Mouse (Mus musculus) adrenal gland, postnatal 36 days (tissue): ENCODE data around the gene Tssk4. TPM values are rescaled to one million over a fixed set of nuclear protein-coding genes. Genes with fewer than 3 reads are reported as not detected.

ENCODE experiments used
- DNase-seq, 2 experiments: peaks; one replicate each; pipeline ENCODE4 v3.0.0; 2021; ENCODE audit warnings: mixed read lengths in 1 of 2
- long read RNA-seq, 2 experiments: library from polyadenylated mRNA; stranded (forward); transcript quantifications; one replicate each; pipeline ENCODE4 v2.0.0; 2021; ENCODE audit warnings: borderline sequencing depth in 2 of 2
- total RNA-seq, 2 experiments: library from RNA; stranded (reverse); gene quantifications; 2 replicates each; pipeline ENCODE4 v1.2.3; 2021

The Tssk4 gene
- total RNA-seq: 1 to 10 TPM; 1.6 to 1.7 TPM
- long read RNA-seq, experiment 1, partial matches to known transcripts: 0 of 2 reads
- long read RNA-seq, experiment 1, other reads (novel, unspliced or antisense): 2 of 2 reads
- long read RNA-seq, experiment 2: 0 reads

DNA sequence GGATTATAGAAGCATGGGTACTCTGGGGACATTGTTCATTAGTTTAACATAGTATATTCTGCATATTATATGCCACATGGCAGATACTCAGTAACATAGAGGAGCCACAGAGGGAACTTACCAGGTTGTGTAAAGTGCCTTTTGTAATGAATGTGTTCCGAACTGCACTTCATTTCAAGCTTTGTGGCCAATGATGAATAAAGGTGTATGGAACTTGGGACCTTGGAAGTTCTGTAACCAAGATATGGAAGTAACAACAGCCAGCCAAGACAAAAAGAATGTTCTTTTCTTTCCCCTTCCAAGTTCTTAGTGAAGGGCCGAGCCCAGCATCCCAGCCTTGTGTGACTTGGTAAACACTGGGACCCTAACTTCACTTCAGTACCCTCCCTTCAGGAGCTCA, at the start of gene Tssk4:
Tssk4 (plus strand) TSS at position 301 of the 400 bp plus-strand sequence.
- no peak for DNase-seq

DNA sequence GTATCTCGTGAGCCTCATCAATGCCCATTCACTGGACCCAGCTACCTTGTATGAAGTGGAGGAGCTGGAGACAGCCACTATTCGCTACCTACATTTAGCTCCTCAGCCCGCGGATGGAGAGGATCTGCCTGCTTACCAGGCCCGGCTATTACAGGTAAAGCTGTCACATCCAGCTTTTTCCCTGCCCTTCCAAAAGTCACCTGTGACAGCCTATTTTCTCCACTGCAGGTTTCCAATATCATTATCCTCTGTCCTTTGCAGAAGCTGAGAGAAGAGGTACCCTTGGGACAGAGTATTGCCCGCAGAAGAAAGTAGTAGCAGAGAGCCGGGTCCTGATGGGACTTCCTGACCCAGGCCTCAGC, 46.7 kb upstream of the Tssk4 start, which contains the start of gene Irf9:
Irf9 (plus strand) TSS at position 301 of the 362 bp plus-strand sequence.
- no peak for DNase-seq

DNA sequence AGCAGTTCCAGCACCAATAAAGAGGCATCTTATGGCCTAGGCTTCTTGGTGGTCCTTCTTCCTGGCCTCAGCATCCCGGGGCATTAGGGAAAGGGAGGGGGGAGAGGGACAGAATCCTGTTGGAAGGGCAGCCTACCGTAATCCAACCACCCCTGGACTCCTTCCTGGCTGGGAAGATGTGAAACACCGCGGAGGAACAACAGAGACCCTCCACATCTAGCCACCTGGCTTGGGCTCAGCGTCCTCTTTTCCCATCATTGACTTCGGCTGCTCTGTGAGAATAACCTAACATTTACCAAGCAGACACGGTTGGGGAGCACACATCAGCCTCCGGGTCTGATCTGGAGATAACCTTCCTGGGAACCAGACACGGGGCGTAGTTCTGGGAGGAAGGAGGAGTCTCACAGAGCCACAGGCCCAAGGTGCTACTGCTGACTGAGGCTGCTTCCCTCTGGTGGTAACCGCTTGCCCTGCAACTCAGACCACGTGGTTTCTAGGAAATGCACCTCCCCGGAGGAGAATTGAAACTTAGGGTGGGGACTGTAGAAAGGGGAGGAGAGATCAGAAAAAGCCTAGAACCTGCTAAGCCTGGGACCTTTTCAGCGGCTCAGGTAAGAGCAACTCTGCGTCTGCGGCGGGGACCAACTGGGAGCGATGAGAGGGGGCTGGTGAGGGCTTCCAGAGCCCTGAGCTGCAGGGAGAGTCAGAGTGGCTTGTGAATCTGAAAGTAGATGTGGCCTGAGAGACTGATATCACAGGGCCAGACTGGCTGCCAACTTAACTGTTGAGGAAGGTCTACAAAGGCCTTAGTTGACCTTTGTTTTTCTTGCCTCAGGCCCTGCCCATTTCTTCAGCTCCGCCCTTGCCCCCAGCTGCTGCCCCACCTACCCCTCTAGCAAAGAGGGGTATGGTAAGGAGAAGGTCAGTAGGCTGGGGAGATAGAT, 46.1 kb upstream of the Tssk4 start:
- peak; percentile 93 to 94 for DNase-seq

DNA sequence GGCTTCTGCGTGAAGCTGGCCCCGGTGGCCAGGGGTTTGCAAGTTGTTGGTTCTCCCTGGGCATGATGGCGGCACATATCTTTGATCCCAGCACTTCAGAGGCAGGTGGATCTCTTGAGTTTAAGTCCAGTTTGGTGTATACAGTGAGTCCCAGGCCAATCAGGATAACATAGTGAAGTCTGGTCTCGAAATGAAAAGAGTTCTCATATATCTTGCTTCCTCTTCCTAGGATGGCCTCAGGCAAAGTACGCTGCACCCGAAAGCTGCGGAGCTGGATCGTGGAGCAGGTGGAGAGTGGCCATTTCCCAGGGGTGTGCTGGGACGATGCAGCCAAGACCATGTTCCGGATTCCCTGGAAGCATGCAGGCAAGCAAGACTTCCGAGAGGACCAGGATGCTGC, 45.2 kb upstream of the Tssk4 start:
- DNase-seq: no peak

DNA sequence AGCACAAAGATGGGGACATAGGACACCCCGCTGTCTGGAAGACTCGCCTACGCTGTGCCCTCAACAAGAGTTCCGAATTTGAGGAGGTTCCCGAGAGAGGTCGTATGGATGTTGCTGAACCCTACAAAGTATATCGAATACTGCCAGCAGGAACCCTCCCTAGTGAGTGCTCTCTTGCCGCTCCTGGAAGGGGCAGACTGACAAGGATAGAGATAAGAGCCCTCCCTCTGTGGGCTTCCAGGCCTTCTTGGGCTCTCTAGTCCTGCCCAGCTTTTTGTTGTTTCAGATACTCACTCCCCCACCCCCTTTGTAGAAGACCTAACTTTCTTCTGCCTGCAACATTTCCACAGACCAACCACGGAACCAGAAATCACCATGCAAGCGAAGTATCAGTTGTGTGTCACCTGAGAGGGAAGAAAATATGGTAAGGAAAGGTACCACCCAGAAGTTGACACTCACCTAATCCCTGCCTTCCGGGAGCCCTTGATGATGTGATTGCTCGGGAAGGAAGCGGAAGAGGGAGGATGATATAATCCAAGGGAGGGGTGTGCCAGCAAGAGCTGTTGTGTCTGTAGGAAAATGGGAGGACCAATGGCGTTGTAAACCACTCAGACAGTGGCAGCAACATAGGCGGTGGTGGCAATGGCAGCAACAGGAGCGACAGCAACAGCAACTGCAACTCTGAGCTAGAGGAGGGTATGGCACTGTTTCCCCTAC, 44.1 kb upstream of the Tssk4 start:
- no peak for DNase-seq

DNA sequence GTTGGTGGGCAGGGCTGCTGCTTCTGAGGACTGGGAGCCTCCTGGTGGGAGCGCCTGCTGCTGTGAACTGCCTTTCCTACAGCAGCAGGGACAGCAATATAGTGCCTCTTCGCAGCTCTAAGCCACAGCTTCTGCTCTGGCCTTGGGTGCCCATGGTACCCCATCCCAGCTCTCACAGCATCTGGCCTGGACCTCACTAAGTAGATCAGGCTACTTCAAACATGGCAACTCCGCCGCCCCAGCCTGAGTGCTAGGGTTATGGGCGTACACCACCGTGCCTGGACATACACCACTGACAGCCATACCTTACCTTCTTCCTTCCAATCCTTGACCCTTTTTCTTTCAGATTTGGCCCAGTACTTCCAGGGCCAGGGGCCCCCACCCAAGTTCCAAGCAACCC, 41.6 kb upstream of the Tssk4 start:
- no peak for DNase-seq

DNA sequence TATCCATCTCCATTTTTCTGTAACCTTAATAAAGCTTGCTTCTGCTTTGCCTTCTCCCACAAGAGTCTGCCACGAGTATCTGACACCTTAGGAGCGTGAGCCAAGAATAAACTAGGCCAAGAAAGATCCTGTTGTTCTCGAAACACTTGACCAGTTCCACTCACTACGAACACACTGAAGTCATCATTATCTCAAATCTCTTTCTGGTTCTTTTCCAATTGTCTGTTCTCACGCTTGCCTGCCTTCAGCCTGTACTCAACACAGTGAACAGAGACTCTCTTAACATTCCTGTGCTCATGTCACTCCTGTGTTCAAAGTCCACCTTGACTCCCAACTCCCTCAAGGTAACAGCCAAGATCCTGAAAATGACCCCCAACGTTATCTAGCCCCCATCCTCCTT, 36.6 kb upstream of the Tssk4 start:
- no peak for DNase-seq

DNA sequence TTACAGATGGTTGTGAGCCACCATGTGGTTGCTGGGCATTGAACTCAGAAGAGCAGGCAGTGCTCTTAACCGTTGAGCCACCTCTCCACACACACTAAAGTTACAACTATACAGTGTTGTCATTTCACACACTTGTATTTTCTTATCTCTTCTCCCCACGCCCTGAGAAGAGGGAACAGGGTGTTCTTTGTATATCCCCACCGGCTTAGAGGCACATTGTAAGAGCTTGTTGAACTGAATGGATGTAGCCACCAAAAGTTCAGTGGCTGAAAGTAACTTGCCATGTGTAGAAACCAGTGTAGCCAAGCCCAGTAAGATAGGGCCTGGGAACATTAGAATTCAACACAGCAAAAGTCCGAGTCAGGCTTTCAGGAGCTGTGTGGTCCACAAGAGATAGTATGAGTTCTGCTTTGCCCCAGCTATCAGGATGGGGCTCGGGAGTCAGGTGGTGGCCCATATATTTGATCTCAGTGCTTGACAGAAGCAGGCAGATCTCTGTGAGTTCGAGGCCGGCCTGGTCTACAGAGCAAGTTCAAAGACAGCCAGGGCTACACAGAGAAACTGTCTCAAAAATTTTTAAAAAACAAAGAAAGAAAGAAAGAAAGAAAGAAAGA, 35.3 kb upstream of the Tssk4 start:
- DNase-seq: no peak

DNA sequence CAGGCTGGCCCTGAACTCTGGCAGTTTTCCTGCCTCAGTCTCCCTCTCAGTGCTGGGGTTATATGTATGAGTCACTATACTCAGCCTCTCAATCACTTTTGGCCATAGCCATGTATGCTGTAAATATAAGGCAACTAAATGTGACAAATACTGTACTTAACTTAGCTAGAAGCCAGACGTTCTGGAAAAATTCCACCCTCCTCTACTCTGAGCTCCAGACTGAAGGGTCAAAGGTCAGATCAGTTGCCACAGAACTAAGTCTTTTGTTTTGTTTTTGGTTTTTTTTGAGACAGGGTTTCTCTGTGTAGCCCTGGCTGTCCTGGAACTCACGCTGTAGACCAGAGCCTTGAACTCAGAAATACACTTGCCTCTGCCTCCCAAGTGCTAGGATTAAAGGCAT, 34.1 kb upstream of the Tssk4 start:
- no peak for DNase-seq

DNA sequence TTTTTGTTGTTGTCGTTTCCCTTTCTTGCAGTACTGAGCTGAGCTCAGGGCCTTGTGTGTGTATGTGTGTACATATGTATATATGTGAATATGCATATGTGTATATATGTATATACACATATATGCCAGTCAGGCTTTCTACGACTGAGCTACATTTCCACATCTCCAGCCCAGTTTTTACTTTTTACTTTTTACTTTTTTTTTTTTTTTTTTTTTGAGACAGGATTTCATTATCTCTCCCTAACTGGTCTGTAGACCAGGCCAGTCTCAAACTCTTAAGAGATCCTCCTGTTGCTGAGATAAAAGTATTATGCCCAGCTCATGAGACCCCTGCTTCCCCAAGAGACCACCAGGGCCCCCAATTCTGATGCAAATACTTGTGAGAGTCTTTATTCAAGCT, 33.1 kb upstream of the Tssk4 start:
- no peak for DNase-seq

DNA sequence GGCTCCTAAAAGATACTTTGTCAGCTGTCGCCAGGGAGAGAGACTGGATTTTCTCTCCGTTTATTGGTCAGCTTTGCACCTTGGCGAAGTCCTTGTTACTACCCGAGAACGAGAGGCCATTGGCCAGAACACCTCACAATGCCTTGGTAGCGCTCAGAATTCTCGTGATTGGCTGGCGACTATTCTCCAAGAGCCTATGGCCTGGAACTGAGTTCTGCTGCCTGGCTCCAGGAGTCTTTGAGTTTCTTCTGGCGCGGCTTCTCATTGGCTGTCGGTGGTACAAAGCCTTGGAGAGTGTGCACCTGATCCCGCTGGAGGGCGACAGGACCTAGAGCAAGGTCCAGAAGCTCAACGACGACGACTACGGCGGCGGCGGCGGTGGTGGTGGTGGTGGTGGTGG, 32.2 kb upstream of the Tssk4 start, which contains the start of gene Rec8:
Rec8 (plus strand) TSS at position 216 of the 400 bp plus-strand sequence.
- DNase-seq: peak; percentile 46 to 60

DNA sequence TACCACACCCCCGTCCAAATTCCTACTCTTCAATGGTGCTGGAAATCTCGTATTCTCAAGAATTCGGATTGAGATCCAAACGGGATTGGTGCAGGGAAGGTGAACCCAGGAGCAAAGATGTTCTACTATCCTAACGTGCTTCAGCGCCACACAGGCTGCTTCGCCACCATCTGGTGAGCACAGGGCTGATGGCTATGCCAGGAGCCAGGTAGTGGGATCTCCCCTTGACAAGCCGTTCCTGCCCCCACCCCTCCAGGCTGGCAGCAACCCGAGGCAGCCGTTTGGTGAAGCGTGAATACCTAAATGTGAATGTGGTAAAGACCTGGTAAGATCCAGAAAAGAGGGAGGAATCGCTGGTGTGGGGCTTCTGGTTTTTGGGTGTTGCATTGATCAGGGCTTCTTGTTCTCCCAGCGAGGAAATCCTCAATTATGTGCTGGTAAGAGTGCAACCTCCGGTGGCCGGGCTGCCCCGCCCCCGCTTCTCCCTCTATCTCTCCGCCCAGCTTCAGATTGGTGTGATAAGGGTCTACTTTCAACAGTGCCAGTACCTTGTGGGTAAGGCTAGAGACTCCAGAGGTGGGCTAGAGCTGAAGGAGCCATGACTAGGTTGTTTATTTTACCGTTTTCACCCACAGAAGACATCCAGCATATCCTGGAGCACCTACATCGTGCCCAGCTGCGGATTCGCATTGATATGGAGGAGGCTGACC, 31.3 kb upstream of the Tssk4 start:
- no peak for DNase-seq

DNA sequence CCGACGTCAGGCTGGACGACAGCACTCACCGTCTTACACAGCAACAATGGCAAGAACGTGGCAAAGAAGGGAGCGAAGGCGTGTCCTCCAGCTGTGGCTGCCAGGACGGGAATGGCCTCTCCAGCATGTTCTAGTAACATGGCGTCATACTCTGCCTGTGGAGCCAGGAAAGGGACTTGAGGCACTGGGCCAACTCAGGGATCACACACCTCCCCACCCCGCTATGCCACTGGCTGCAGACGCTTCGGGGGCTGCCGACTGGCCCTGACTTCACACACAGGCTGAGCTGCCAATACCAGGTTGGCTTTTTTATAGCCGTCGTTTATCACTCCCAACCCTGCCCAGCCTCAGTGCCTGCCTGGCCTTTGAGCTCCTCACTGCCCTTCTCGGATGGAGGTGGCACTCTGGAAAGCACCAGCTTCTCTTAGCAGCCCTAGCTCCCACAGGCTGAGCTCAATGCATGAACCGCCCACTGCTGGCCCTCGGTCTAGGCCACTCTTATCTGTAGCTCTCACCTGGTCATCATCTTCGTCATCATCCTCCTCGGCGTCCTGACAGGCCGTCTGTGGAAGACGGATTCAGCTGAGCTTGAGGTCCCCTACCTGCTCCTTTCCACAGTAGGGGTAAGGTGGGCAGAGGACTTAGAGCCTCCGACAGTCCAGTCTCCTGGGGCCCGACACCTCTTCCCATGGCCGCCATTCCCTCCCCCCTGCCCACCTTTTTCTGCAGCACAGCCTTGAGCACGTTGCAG, 21.7 kb upstream of the Tssk4 start:
- no peak for DNase-seq

DNA sequence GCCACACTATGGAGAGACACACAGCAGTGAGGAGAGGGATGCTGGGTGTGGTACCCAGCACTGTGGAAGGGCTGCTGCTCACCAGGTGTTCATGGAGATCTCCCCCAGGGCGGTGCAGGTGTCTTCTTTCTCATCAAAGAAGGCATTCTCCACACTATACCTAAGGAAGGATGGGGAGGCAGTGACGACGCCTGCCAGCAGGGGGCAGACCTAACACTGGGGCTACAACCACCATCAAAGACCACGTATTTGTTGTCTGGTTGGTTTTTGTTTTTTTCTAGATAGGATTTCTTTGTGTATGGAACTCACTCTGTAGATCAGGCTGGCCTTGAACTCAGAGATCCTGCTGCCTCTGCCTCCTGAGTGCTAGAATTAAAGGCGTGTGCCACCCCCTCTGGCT, 20.7 kb upstream of the Tssk4 start:
- peak; percentile 66 to 77 for DNase-seq

DNA sequence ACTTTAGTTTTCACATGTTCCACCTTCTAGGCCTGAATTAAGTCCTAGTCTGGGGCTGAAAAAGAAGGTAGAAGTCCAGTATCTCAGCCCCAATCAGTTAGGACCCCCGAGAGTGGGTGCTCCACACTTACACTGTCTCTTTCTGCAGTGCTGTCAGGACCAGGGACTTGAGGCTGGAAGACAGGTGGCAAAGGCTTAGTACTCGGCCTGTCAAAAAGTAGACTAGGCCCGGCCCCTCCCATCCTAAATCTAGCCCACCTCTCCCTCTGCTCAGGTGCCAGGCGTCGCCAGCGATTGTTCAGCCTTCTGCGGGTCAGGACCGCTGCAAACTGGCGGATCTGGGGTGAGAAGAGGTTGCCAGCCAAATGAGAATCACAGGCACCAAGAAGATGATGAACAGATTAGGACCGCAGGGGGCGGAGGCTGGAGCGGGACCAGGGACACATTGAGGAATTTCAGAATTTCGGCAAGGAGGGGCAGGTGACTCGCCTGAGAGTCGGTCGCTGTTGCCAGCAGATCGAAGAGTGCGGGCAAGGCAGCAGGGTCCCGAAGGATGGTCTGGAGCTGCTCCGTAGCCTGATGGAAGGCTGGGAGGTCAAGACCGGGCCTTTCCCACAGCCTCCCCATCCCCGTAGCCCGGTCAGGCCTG, 15.0 kb upstream of the Tssk4 start:
- DNase-seq: peak; percentile 59 to 60

DNA sequence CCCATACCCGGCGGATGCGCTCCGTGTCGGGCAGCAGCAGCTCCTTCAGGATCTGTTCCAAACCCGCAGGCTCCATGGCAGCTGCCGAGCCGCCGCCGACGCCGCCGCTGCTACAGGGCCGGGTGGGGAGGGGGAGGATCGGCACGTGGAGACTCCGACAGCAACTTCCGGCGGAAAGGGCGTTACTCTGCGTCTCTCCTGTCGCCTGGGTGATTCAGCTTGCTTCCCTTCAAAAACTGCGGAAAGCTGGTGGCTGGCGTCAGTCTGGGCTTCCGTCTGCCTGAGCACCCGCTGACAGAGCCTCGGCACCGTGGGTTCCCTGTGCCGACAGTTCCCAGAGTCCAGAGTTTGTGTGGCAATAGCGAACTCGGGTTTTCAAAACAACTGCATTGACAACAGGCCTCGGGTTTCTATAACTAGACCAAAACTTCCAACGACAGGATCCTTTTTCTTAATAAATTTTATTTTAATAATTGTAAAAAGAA, 14.4 kb upstream of the Tssk4 start, which contains the start of gene Ipo4:
Ipo4 (minus strand) TSS at position 435 of the 485 bp plus-strand sequence.
- DNase-seq: peak; percentile 93 to 94

DNA sequence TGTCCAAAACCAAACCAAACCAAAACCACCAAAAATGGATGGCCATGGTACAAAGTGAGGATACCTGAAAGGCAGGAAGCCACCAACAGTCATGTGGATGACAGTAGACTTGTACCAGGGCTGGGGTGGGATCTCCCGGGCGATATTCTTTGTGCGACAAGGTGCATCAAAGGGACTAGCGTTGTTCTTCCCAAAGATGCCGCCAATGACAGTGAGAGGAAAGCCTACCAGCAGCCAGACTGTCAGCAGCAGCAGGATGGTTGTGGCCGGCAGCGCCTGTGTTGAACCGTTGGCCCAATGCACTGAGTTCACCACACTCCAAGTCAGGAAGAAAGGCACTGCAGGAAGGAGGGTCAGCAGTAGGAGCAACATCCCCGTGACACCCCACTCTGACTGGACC, 12.2 kb upstream of the Tssk4 start, which contains the start of gene Gm49378:
Gm49378 (minus strand) TSS at position 101 of the 400 bp plus-strand sequence.
- no peak for DNase-seq

DNA sequence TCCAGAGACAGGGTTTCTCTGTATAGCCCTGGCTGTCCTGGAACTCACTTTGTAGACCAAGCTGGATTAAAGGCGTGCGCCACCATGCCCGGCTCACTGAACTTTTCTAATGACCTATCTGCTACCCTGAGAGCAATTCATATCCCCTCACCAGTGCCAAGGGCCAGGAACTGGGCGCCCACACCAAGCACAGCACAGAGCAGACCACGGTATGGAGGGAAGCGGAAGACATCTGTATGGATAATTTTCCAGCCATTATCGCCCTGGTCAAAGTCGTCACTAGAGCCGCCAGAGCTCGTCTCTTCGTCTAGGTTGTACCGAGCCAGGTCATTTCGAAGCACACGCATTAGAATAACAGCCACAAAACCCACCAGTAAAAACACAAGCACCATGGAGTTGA, 9.2 kb upstream of the Tssk4 start:
- no peak for DNase-seq

DNA sequence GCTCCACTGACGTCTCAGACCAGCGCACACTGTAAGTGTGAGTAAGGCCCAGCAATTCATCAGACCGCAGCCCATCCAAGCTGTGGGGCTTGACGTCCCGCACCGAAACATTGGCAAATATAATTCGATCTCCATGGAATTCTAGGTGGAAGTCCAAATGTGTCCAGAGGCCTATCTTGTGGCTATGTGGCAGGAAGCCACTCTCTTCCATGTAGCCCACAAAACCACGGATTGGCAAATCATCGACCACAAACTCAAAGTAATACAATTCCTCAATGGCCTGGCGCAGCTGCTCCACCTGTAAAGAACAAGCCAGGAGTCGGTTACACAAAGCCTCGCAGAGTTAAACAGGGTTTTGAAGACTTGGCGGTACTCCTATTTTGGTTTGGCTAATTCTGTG, 8.7 kb upstream of the Tssk4 start:
- no peak for DNase-seq

DNA sequence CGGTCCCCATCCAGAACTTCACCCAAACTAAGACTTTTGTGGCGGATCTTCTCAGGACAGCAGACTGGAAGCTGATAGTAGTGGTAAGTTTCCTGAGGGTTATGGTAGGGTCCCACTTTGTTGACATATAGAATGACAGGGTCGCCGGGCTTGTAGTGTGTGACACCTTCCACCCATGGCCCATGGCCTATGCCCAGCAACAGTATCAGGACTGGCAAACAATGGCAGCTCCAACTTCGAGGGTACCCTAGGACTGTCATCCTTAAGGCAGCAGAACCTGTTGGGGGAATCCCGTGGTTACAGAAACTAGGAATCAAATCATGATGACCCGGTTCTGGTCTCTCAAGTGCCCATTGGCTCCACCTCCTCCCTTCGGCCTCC, 7.3 kb upstream of the Tssk4 start:
- no peak for DNase-seq
